Mouse (Mus musculus) embryonic fibroblast, embryonic 13.5 days (primary cell): ENCODE measurements around the gene Wscd2.

Experiments
- CTCF ChIP-seq: IDR thresholded peaks from 2 replicates; pipeline ENCODE4 v1.5.1; 2011; ENCODE audit warnings: mild to moderate bottlenecking, control low read depth, low read length, moderate library complexity, borderline replicate concordance; ENCODE audit not compliant: insufficient read depth
- POLR2A ChIP-seq: IDR thresholded peaks from 2 replicates; pipeline ENCODE4 v1.6.1; 2011; ENCODE audit warnings: low read depth, mild to moderate bottlenecking, control low read depth, low read length, moderate library complexity

- TF ChIP-seq POLR2A (no peak), CTCF (no peak)
These were observed 30.9 kb downstream of the Wscd2 start for GRCm38 (mm10) chr5:113521037-113521436.
